8 mouse cellular contexts compared by ENCODE assay signal in genomic region chr1:172499765-172500441, GRCm38 (mm10). TPM values are rescaled to one million over a fixed set of nuclear protein-coding genes. Genes with fewer than 3 reads are reported as not detected.
DNase-seq lines count a peak whose midpoint lies in the region; ATAC-seq lines count a peak whose summit lies in the region.

Tagln2 (plus strand) TSS chr1:172500047.

- H3K4me3 ChIP-seq in embryonic facial prominence, embryonic 10.5 days = peak within 1 kb of the TSS; percentile 60
- H3K4me3 ChIP-seq in lung, embryonic 15.5 days = peak within 1 kb of the TSS; percentile 69

- intact Hi-C loops in left cerebral cortex, postnatal 4 days (cut with DNase I) = no loop called here

- ATAC-seq in lung, embryonic 15.5 days (ENCODE audit: borderline replicate concordance, extremely low read depth, low FRiP score, low TSS enrichment) = peak; percentile 69
- 0 out of 2 replicates have a peak, but pooled peaks have one; percentile 10 for ATAC-seq in neutrophil, adult 5-6 weeks (ENCODE audit: extremely low read depth, insufficient number of reproducible peaks, low FRiP score, poor library complexity, severe bottlenecking)

- H3K36me3 ChIP-seq in embryonic facial prominence, embryonic 10.5 days (replicated peaks) = peaks cover 43% of the 10 kb centered on the region
- H3K36me3 ChIP-seq in lung, embryonic 15.5 days = peaks cover 5% of the 10 kb centered on the region

- WGBS in embryonic facial prominence, embryonic 10.5 days = under 1% methylated on average over 30 of the region's 30 CpGs
- WGBS in lung, embryonic 15.5 days = 2% methylated on average over 30 of the region's 30 CpGs

- peak; percentile 55 for DNase-seq in left cerebral cortex, postnatal 4 days
- DNase-seq in left cerebral cortex, adult 11 months (ENCODE audit: low spot score) = no peak
- DNase-seq in embryonic facial prominence, embryonic 10.5 days (ENCODE audit: low spot score) = peak; percentile 87
- peak; percentile 92 for DNase-seq in heart, adult 8-10 months (ENCODE audit: low spot score)
- DNase-seq in kidney, adult 8-10 months = peak; percentile 86 to 91
- DNase-seq in urinary bladder, postnatal 10 days (ENCODE audit: low spot score) = peak; percentile 51

- H3K4me2 ChIP-seq in lung, embryonic 15.5 days = peak within 1 kb of the TSS; percentile 78

- peaks cover 59% of the 10 kb centered on the region for H3K4me1 ChIP-seq in embryonic facial prominence, embryonic 10.5 days
- H3K4me1 ChIP-seq in lung, embryonic 15.5 days = peaks cover 43% of the 10 kb centered on the region

- peaks cover 64% of the 10 kb centered on the region for H3K27me3 ChIP-seq in embryonic facial prominence, embryonic 10.5 days (replicated peaks; ENCODE audit: low read depth, poor library complexity, severe bottlenecking)
- no peaks in the 10 kb centered on the region for H3K27me3 ChIP-seq in lung, embryonic 15.5 days

- H3K27ac ChIP-seq in embryonic facial prominence, embryonic 10.5 days (replicated peaks) = peak within 1 kb of the TSS; percentile 68
- peak within 1 kb of the TSS; percentile 95 for H3K27ac ChIP-seq in lung, embryonic 15.5 days

- no peaks in the 10 kb centered on the region for H3K9me3 ChIP-seq in embryonic facial prominence, embryonic 10.5 days
- H3K9me3 ChIP-seq in lung, embryonic 15.5 days = no peaks in the 10 kb centered on the region

- H3K9ac ChIP-seq in lung, embryonic 15.5 days = peak within 1 kb of the TSS; percentile 88

RNA-seq across cellular contexts. Expression of gene Tagln2, which starts in this region (rescaled TPM):
- total RNA-seq in left cerebral cortex, postnatal 4 days (2021) = 10 to 100 TPM; 22.8 to 29.5 TPM
- polyA plus RNA-seq in embryonic facial prominence, embryonic 10.5 days (2016; fragmentation: Nextera tagmentation; extraction: Ambion mirVana) = 75.1 and 82.5 TPM in 2 replicates
- 10 to 100 TPM; 37.8 to 77.3 (median 50.1) TPM for total RNA-seq in heart, adult 8-10 months (2022)
- 541 and 580 TPM in 2 replicates for polyA plus RNA-seq in lung, embryonic 15.5 days (2015; fragmentation: Nextera tagmentation; extraction: Ambion mirVana)
- 181 and 198 TPM in 2 replicates for total RNA-seq in neutrophil, adult 5-6 weeks (2017)
